Mouse (Mus musculus) embryonic facial prominence, embryonic 13.5 days (tissue): Measurements from ENCODE around the gene Plekho2. TPM values are rescaled to one million over a fixed set of nuclear protein-coding genes. Genes with fewer than 3 reads are reported as not detected.

Source experiments
- ATAC-seq: fragments of 200-750 bp; cut with Nextera tagmentation; 2 replicates; pipeline ENCODE4 v1.8.0; 2017; ENCODE audit warnings: low read depth; ENCODE audit not compliant: insufficient number of reproducible peaks, insufficient read depth, low FRiP score, low TSS enrichment
- H3K27ac ChIP-seq: fragments of 300-500 bp; sonication (generic); 2 replicates; pipeline ENCODE4 v1.5.1; 2015; ENCODE audit warnings: moderate library complexity, mild to moderate bottlenecking, inconsistent platforms
- H3K27me3 ChIP-seq: fragments of 300-500 bp; sonication (generic); 2 replicates; pipeline ENCODE4 v1.6.1; 2015; ENCODE audit warnings: mild to moderate bottlenecking, inconsistent platforms
- H3K36me3 ChIP-seq: fragments of 300-500 bp; sonication (generic); 2 replicates; pipeline ENCODE4 v1.6.1; 2015; ENCODE audit warnings: mild to moderate bottlenecking, inconsistent platforms
- H3K4me1 ChIP-seq: fragments of 300-500 bp; sonication (generic); 2 replicates; pipeline ENCODE4 v1.6.1; 2015; ENCODE audit warnings: inconsistent platforms
- H3K4me2 ChIP-seq: fragments of 300-500 bp; sonication (generic); 2 replicates; pipeline ENCODE4 v1.6.1; 2015; ENCODE audit warnings: moderate library complexity, mild to moderate bottlenecking, inconsistent platforms
- H3K4me3 ChIP-seq: fragments of 300-500 bp; sonication (generic); 2 replicates; pipeline ENCODE4 v1.5.1; 2015; ENCODE audit warnings: mild to moderate bottlenecking, inconsistent platforms
- H3K9ac ChIP-seq: fragments of 300-500 bp; sonication (generic); 2 replicates; pipeline ENCODE4 v1.6.1; 2015; ENCODE audit warnings: mild to moderate bottlenecking, inconsistent platforms
- H3K9me3 ChIP-seq: fragments of 300-500 bp; sonication (generic); 2 replicates; pipeline ENCODE4 v1.6.1; 2016; ENCODE audit warnings: inconsistent platforms
- WGBS: fragments of 180-500 bp; shearing (Covaris S2); methylation state at CpG from one replicate; pipeline ENCODE4 v1.1.7; 2015; ENCODE audit warnings: mixed read lengths; 5-methylcytosine and 5-hydroxymethylcytosine counted together
- polyA plus RNA-seq: library from polyadenylated mRNA; unstranded; fragments of >200 nt; fragmentation: Nextera tagmentation; extraction: Ambion mirVana; gene quantifications from 2 replicates; pipeline ENCODE4 v1.2.1, GENCODE M21; 2015

The Plekho2 gene
- polyA plus RNA-seq, 1 experiment from 2014 or later = 12.6 TPM

- Histone ChIP-seq H3K4me3 (peak overlapping the region; percentile 16; the same call in 1 of the 2 replicates), H3K4me2 (peak overlapping the region; percentile 51), H3K9me3 (no peaks in the 10 kb centered on the region), H3K36me3 (no peaks in the 10 kb centered on the region), H3K27ac (no peak overlapping the region), H3K4me1 (peaks cover 17% of the 10 kb centered on the region), H3K9ac (peak overlapping the region; percentile 52; the same call in 1 of the 2 replicates), H3K27me3 (no peaks in the 10 kb centered on the region)
- 6% methylated on average over 9 of the region's 9 CpGs for WGBS
- peak; percentile 48; the same call in 1 of the 2 replicates for ATAC-seq
Measured at GRCm38 (mm10) chr9:65605471-65606136, 25.8 kb upstream of the Plekho2 start.

GRCm38 (mm10) chr9:65603401-65604102, 23.7 kb upstream of the Plekho2 start:
- H3K4me1 ChIP-seq = peaks cover 17% of the 10 kb centered on the region
- H3K27me3 ChIP-seq = no peaks in the 10 kb centered on the region
- H3K27ac ChIP-seq = no peak overlapping the region
- no peaks in the 10 kb centered on the region for H3K36me3 ChIP-seq
- H3K9me3 ChIP-seq = no peaks in the 10 kb centered on the region
- no peak overlapping the region for H3K4me2 ChIP-seq
- ATAC-seq = no peak
- 46% methylated on average over 8 of the region's 8 CpGs for WGBS
- no peak overlapping the region for H3K4me3 ChIP-seq
- H3K9ac ChIP-seq = no peak overlapping the region

GRCm38 (mm10) chr9:65600951-65601350, 21.1 kb upstream of the Plekho2 start:
- no peak overlapping the region for H3K27ac ChIP-seq
- peaks cover 4% of the 10 kb centered on the region; the same call in 1 of the 2 replicates for H3K4me1 ChIP-seq
- no peak overlapping the region for H3K9ac ChIP-seq
- no peaks in the 10 kb centered on the region for H3K9me3 ChIP-seq
- no peaks in the 10 kb centered on the region for H3K27me3 ChIP-seq
- no peak for ATAC-seq
- H3K4me2 ChIP-seq = no peak overlapping the region
- WGBS = 71% methylated on average over 2 of the region's 2 CpGs
- H3K36me3 ChIP-seq = 0 out of 2 replicates have a peak, but pooled peaks cover under 1% of the 10 kb centered on the region
- H3K4me3 ChIP-seq = no peak overlapping the region

GRCm38 (mm10) chr9:65598765-65599249, 19.0 kb upstream of the Plekho2 start:
- H3K27me3 ChIP-seq = no peaks in the 10 kb centered on the region
- H3K27ac ChIP-seq = no peak overlapping the region
- H3K4me1 ChIP-seq = no peaks in the 10 kb centered on the region
- no peaks in the 10 kb centered on the region for H3K9me3 ChIP-seq
- ATAC-seq = no peak
- H3K4me2 ChIP-seq = peak overlapping the region; percentile 34; the same call in 1 of the 2 replicates
- peaks cover 20% of the 10 kb centered on the region for H3K36me3 ChIP-seq
- H3K4me3 ChIP-seq = no peak overlapping the region
- 46% methylated on average over 7 of the region's 11 CpGs for WGBS
- H3K9ac ChIP-seq = no peak overlapping the region

GRCm38 (mm10) chr9:65593596-65593995, 13.8 kb upstream of the Plekho2 start:
- Histone ChIP-seq H3K27ac (no peak overlapping the region), H3K9me3 (no peaks in the 10 kb centered on the region), H3K4me3 (no peak overlapping the region), H3K36me3 (peaks cover 53% of the 10 kb centered on the region), H3K4me2 (no peak overlapping the region), H3K27me3 (no peaks in the 10 kb centered on the region), H3K9ac (no peak overlapping the region), H3K4me1 (peaks cover 16% of the 10 kb centered on the region)
- no peak for ATAC-seq
- WGBS = 69% methylated on average over 9 of the region's 9 CpGs

- no peak for ATAC-seq
- Histone ChIP-seq H3K9ac (no peak overlapping the region), H3K4me1 (peaks cover 24% of the 10 kb centered on the region), H3K36me3 (peaks cover 53% of the 10 kb centered on the region), H3K27me3 (no peaks in the 10 kb centered on the region), H3K4me3 (no peak overlapping the region), H3K4me2 (no peak overlapping the region), H3K27ac (no peak overlapping the region), H3K9me3 (no peaks in the 10 kb centered on the region)
- 93% methylated on average over 3 of the region's 3 CpGs for WGBS
Measured at GRCm38 (mm10) chr9:65592721-65593120, 12.9 kb upstream of the Plekho2 start.

- peaks cover 34% of the 10 kb centered on the region for H3K4me1 ChIP-seq
- no peak overlapping the region for H3K27ac ChIP-seq
- peak overlapping the region; percentile 85 for H3K9ac ChIP-seq
- peaks cover 36% of the 10 kb centered on the region for H3K36me3 ChIP-seq
- H3K27me3 ChIP-seq = no peaks in the 10 kb centered on the region
- peak overlapping the region; percentile 64 for H3K4me3 ChIP-seq
- peak overlapping the region; percentile 99 for H3K4me2 ChIP-seq
- 90% methylated on average over 3 of the region's 3 CpGs for WGBS
- no peak for ATAC-seq
- no peaks in the 10 kb centered on the region for H3K9me3 ChIP-seq
Measured at GRCm38 (mm10) chr9:65589091-65589490, 9.3 kb upstream of the Plekho2 start.

- no peaks in the 10 kb centered on the region for H3K27me3 ChIP-seq
- no peaks in the 10 kb centered on the region for H3K9me3 ChIP-seq
- peak overlapping the region; percentile 64 for H3K4me3 ChIP-seq
- peak overlapping the region; percentile 85 for H3K9ac ChIP-seq
- under 1% methylated on average over 64 of the region's 64 CpGs for WGBS
- peaks cover 24% of the 10 kb centered on the region for H3K36me3 ChIP-seq
- H3K4me1 ChIP-seq = peaks cover 34% of the 10 kb centered on the region
- H3K27ac ChIP-seq = no peak overlapping the region
- no peak for ATAC-seq
- H3K4me2 ChIP-seq = peak overlapping the region; percentile 99
Measured at GRCm38 (mm10) chr9:65587573-65588358, 7.9 kb upstream of the Plekho2 start.

GRCm38 (mm10) chr9:65587270-65587572, 7.4 kb upstream of the Plekho2 start:
- Histone ChIP-seq H3K9me3 (no peaks in the 10 kb centered on the region), H3K27ac (no peak overlapping the region), H3K9ac (peak overlapping the region; percentile 85), H3K4me3 (peak overlapping the region; percentile 64), H3K4me2 (peak overlapping the region; percentile 99), H3K36me3 (peaks cover 19% of the 10 kb centered on the region), H3K27me3 (no peaks in the 10 kb centered on the region), H3K4me1 (peaks cover 34% of the 10 kb centered on the region)
- under 1% methylated on average over 6 of the region's 6 CpGs for WGBS
- no peak; the same call in 1 of the 2 replicates for ATAC-seq

GRCm38 (mm10) chr9:65586406-65587269, 6.8 kb upstream of the Plekho2 start, which contains the start of gene Pif1:
Pif1 (plus strand) TSS chr9:65587160.
- H3K27ac ChIP-seq = peak within 1 kb of the TSS; percentile 85
- peaks cover 15% of the 10 kb centered on the region for H3K36me3 ChIP-seq
- WGBS = 8% methylated on average over 28 of the region's 28 CpGs
- H3K4me3 ChIP-seq = peak within 1 kb of the TSS; percentile 64
- H3K27me3 ChIP-seq = no peaks in the 10 kb centered on the region
- ATAC-seq = peak; percentile 78
- H3K4me2 ChIP-seq = peak within 1 kb of the TSS; percentile 99
- peak within 1 kb of the TSS; percentile 85 for H3K9ac ChIP-seq
- H3K9me3 ChIP-seq = no peaks in the 10 kb centered on the region
- H3K4me1 ChIP-seq = peaks cover 34% of the 10 kb centered on the region
